Mouse (Mus musculus) cortical plate, adult 2 months (tissue): Measurements from ENCODE around the gene Narfl. TPM values are rescaled to one million over a fixed set of nuclear protein-coding genes. Genes with fewer than 3 reads are reported as not detected.
"Not testable (repeated sequence)": the region's sequence is repeated elsewhere in the genome, so short reads cannot be mapped to it uniquely, and the experiment has no call there.

Experiments
- H3K27ac ChIP-seq: fragments of 200-500 bp; 2 replicates; pipeline ENCODE4 v1.5.1; 2012; ENCODE audit warnings: low read length, control low read depth, inconsistent platforms; ENCODE audit not compliant: insufficient read depth
- H3K4me1 ChIP-seq: fragments of 200-500 bp; 2 replicates; pipeline ENCODE4 v1.6.1; 2011; ENCODE audit warnings: low read length; ENCODE audit not compliant: control insufficient read depth, insufficient read depth
- H3K4me3 ChIP-seq: fragments of 200-500 bp; 2 replicates; pipeline ENCODE4 v1.5.1; 2011; ENCODE audit warnings: mild to moderate bottlenecking, low read length, control low read depth; ENCODE audit not compliant: insufficient read depth
- CTCF ChIP-seq: fragments of 200-500 bp; IDR thresholded peaks from 2 replicates; pipeline ENCODE4 v1.5.1; 2011; ENCODE audit warnings: mild to moderate bottlenecking, control low read depth, low read length; ENCODE audit not compliant: insufficient read depth; ENCODE audit errors: extremely low read depth
- POLR2A ChIP-seq: fragments of 200-500 bp; IDR thresholded peaks from 2 replicates; pipeline ENCODE4 v1.6.1; 2011; ENCODE audit warnings: mild to moderate bottlenecking, low read length, control low read depth; ENCODE audit not compliant: insufficient read depth; ENCODE audit errors: extremely low read depth
- polyA plus RNA-seq: library from polyadenylated mRNA; depleted of rRNA; stranded (reverse); fragments of >200 nt; gene quantifications from 2 replicates; pipeline ENCODE4 v1.2.3, GENCODE M21; 2012

Gene Narfl
- polyA plus RNA-seq, 1 experiment: 39.4 TPM

GRCm38 (mm10) chr17:25795609-25796092 lies 22.1 kb downstream of the Narfl start, which contains the start of gene AC134908.4:
TSS of gene AC134908.4 (minus strand) at chr17:25795659.
- H3K27ac ChIP-seq: peak within 1 kb of the TSS; percentile 82
- TF ChIP-seq POLR2A: no peak
- no peak for TF ChIP-seq CTCF
- H3K4me1 ChIP-seq: peaks cover 5% of the 10 kb centered on the region
- peak within 1 kb of the TSS; percentile 41 for H3K4me3 ChIP-seq

DNA sequence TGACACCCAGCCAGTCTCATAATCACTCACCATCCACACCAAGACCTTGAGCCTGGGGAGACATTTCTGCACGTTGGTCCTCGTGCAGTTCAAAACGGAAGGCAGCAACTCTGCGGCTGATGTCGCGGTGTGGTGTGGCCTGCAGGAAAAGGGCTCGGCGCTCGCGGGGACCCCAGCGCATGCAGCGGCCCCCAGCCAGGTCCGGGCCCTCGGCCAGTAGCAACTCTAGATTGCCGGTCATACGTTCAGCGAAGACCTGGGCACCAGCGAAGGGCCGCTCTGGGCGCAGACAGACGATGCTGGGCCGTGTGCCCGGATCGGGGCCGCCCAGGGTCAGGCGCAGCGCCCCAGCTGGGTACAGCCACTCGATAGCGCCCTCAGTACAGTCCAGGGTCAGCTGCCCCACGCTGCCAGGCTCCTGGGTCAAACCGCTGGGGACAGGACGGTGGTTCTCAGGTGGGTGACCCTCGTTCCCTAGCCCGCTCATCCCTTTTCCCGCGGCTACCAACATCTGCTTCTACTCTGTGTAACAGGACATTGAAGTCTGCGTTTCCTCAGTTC lies 22.7 kb downstream of the Narfl start:
- peak overlapping the region; percentile 82; the same call in 1 of the 2 replicates for H3K27ac ChIP-seq
- no peak for TF ChIP-seq CTCF
- TF ChIP-seq POLR2A: no peak
- H3K4me1 ChIP-seq: peaks cover 4% of the 10 kb centered on the region

GRCm38 (mm10) chr17:25796951-25797369 lies 23.4 kb downstream of the Narfl start, which contains the start of gene Metrn:
TSS of gene Metrn (minus strand) at chr17:25797136.
- Histone ChIP-seq H3K4me3 (peak within 1 kb of the TSS; percentile 41), H3K27ac (peak within 1 kb of the TSS; percentile 82; the same call in 1 of the 2 replicates), H3K4me1 (peaks cover 3% of the 10 kb centered on the region; the same call in 1 of the 2 replicates)
- no peak for TF ChIP-seq POLR2A
- TF ChIP-seq CTCF: no peak

More for the DNA sequence above, 22.7 kb downstream of the Narfl start:
- peak overlapping the region; percentile 41 for H3K4me3 ChIP-seq

- Histone ChIP-seq H3K4me3 (no peak overlapping the region), H3K4me1 (peaks cover 9% of the 10 kb centered on the region), H3K27ac (no peak overlapping the region)
- TF ChIP-seq POLR2A (no peak), CTCF (peak; percentile 84)
Measured at GRCm38 (mm10) chr17:25801029-25801428, 27.5 kb downstream of the Narfl start.

DNA sequence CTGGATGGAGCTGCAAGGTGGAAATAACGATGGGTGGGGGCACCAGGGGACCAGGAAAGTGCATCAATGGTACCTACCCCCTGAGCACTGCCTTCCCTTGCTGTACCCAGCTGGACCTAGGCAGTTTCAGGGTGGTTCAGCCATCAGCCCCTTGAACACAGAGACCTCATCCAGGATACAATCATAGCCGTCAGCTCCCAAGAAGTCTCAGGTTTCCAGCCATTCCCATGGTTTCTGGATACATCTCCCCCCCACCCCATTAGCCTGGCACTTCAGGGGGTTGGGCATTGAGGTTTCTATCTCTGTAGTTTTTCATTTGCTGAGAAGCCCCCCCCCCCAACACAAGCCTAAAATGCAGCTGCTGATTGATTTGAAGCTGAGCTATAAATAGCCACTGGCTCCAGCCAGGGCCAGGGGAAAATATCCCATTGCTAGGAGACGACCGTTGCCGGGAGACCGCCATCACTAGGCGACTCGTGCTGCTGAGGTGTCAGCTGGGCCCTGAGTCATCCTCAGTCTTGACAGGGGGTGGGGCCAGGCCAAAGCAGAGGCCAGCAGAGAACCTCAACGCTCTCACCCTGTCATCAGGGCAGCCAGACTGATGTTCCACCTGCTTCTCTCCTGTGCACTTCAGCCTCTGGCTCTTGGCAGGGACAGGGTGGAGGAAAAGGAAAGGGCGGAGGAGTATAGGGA lies 29.4 kb downstream of the Narfl start:
- Histone ChIP-seq H3K4me1 (peaks cover 9% of the 10 kb centered on the region), H3K27ac (peak overlapping the region; percentile 88), H3K4me3 (peak overlapping the region; percentile 32)
- no peak for TF ChIP-seq CTCF
- peak; percentile 76; the same call in 1 of the 2 replicates for TF ChIP-seq POLR2A

DNA sequence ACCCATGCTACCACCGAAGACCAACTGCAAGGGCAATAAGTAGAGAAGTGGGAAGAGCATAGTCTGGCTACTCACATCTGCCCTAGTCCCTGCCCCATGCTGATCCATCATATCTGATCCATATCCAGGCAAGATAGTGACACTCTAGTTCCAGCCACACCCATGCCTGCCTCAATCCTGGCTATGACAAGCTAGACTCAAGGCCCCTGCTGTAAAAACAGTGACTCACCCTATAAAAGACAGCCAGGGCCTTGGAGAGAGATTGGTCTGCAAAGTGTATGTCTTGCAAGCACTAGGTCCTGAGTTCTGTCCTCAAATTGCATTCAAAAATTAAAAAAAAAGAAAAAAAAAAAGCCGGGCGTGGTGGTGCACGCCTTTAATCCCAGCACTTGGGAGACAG lies 32.9 kb downstream of the Narfl start:
- Histone ChIP-seq H3K4me1 (peaks cover 13% of the 10 kb centered on the region), H3K27ac (no peak overlapping the region), H3K4me3 (no peak overlapping the region)
- TF ChIP-seq CTCF: no peak

DNA sequence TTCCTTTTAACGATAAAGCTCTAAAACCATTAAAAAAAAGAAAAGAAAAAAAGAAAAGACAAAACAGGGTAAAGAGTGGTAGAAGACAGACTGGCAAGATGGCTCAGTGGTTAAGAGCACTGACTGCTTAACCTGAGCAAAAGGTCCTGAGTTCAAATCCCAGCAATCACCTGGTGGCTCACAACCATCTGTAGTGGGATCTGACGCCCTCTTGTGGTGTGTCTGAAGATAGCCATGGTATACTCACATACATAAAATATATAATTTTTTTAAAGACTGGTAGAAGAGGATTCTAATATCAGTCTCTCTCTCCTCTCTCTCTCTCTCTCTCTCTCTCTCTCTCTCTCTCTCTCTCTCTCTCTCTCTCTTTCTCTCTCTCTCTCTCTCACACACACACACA lies 33.9 kb downstream of the Narfl start:
- peaks cover 13% of the 10 kb centered on the region for H3K4me1 ChIP-seq

DNA sequence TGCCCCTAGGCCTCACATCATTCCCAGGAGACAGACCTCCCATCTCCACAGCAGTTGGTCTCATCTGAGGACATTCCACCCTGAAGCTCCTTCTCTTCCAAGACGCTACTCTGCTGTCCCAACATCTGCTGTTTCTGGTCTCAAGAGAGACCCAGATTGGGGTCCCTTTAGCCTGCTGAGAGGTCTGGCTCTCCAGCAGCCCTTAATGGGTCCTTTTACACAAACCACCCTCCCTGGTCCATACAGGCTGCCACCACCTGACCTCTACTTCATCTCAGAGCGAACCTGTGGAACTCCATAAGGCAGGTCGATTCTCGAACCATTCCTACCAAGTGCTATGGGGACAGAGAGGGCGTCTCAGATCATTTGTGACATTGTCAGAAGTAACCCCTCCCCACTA lies 34.5 kb downstream of the Narfl start:
- TF ChIP-seq POLR2A (no peak), CTCF (no peak)
- H3K4me3 ChIP-seq: peak overlapping the region; percentile 99
- peaks cover 13% of the 10 kb centered on the region for H3K4me1 ChIP-seq
- peak overlapping the region; percentile 58; the same call in 1 of the 2 replicates for H3K27ac ChIP-seq

More for the DNA sequence above, 33.9 kb downstream of the Narfl start:
- H3K27ac ChIP-seq, H3K4me3 ChIP-seq: not testable (repeated sequence)

DNA sequence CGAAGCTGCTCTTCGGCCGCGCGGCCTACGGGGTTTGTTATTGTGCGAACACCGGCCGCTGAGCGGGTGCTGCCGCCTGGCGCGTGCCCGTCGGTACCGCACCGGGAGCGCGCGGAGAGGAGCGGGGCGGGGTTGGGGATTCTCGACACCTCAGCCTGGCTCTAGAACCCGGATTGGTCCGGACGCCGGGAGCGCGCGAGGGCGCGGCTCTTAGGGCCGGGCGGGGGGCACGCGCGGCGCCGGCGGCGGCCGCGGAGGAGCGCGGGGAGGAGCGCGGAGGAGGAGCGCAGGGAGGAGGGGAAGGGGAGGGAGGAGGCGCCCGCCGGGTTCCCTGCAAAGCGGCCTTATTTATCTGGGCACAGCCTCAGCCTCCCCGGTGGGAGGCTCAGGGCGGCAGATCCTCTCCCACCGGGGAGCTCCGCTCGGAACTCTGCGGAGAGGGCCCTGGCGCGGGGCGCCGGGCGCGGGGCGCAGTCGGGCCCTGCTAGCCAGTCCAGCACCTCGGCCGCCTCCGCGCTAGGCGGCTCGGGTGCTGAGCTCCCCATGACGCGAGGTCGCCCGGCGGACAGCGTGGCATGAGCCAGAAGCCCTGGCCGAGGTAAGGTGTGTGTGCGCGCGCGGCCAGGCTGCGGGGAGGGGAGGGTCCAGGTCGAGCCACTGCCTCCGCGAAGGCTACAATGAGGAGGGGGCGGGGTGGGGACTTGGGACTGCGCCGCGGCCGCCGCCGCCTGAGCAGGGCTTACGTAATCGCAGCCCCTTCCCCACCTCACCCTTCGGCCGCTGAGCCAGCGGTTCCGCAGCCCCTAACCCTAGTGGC lies 35.4 kb downstream of the Narfl start, which contains the start of gene Fbxl16:
Gene Fbxl16 (plus strand): TSS at position 297 of the 817 bp plus-strand sequence.
- Histone ChIP-seq H3K4me3 (peak within 1 kb of the TSS; percentile 99), H3K27ac (peak within 1 kb of the TSS; percentile 99), H3K4me1 (peaks cover 10% of the 10 kb centered on the region; the same call in 1 of the 2 replicates)
- TF ChIP-seq POLR2A: peak; percentile 44; the same call in 1 of the 2 replicates
- TF ChIP-seq CTCF: no peak
